Mouse (Mus musculus): ENCODE measurements at regions not wholly inside any gene's neighbourhood (a gene's known extent, or its start where the extent isn't known, plus 50 kb on each side); places are given as distances from the start of the nearest gene placed in this dataset.

DNA sequence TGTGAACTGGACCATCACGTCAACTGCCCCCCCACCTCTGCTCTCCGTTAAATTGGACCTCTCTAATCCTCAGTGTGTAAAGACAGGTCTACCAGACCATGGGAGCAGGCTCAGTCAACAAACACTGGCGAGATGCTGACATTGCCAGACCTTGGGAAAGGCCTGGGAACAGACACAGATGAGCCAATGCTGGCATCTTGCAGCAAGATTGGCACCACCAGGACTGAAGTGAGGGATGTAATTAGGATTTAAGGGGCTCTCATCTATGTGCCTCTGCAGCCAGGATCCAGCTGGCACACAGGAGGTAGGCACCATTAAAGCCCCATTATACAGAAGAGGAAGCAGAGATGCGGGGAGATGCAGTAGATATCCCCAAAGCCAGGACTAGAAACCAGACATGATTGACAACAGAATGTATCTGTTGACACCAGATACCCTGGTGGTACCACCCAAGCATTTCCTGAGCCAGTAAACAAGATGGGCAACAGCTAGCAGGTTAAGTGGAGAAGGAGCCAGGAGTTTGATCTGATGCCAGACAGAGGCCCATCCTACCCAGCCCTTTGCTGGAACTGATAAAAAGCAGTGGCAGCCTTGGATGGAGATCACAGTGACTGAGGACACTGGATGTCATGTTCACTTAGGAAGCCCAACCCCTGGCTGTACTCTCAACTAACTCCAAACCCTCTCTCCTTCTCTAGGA is 59.7 kb upstream of the Cplx2 start:
- peaks cover 6% of the 10 kb centered on the region; the same call in 1 of the 2 replicates for H3K9me3 ChIP-seq (ENCODE audit: low read length)
- H3K4me1 ChIP-seq (replicated peaks; ENCODE audit: low read depth, low read length), result no peaks in the 10 kb centered on the region
- H3K36me3 ChIP-seq (ENCODE audit: insufficient read depth, low read length), result no peaks in the 10 kb centered on the region
- H3K4me3 ChIP-seq (replicated peaks; ENCODE audit: low read length), result no peak overlapping the region
- no peak for TF ChIP-seq NANOG (IDR thresholded peaks at IDR 0.05; ENCODE audit: borderline replicate concordance, low read length)
- no peak for TF ChIP-seq CTCF (conservative IDR thresholded peaks at IDR 0.05; ENCODE audit: low read length)
- no peak for TF ChIP-seq POU5F1 (IDR thresholded peaks at IDR 0.05; ENCODE audit: borderline replicate concordance, low read length)
- peaks cover 53% of the 10 kb centered on the region for H3K27me3 ChIP-seq (ENCODE audit: insufficient read depth, low read length)

- Histone ChIP-seq H3K4me1 (replicated peaks; ENCODE audit: low read depth, low read length) (no peaks in the 10 kb centered on the region), H3K4me3 (replicated peaks; ENCODE audit: low read length) (no peak overlapping the region), H3K9me3 (ENCODE audit: low read length) (peaks cover 6% of the 10 kb centered on the region; the same call in 1 of the 2 replicates), H3K36me3 (ENCODE audit: insufficient read depth, low read length) (no peaks in the 10 kb centered on the region), H3K27me3 (ENCODE audit: insufficient read depth, low read length) (peaks cover 51% of the 10 kb centered on the region)
- TF ChIP-seq POU5F1 (IDR thresholded peaks at IDR 0.05; ENCODE audit: borderline replicate concordance, low read length) (no peak), CTCF (conservative IDR thresholded peaks at IDR 0.05; ENCODE audit: low read length) (no peak), NANOG (IDR thresholded peaks at IDR 0.05; ENCODE audit: borderline replicate concordance, low read length) (no peak)
These were observed 58.6 kb upstream of the Cplx2 start for GRCm38 (mm10) chr13:54312405-54313185.

GRCm38 (mm10) chr13:54315333-54315732 is 55.8 kb upstream of the Cplx2 start:
- Histone ChIP-seq H3K4me3 (replicated peaks; ENCODE audit: low read length) (no peak overlapping the region), H3K4me1 (replicated peaks; ENCODE audit: low read depth, low read length) (no peaks in the 10 kb centered on the region), H3K36me3 (ENCODE audit: insufficient read depth, low read length) (no peaks in the 10 kb centered on the region), H3K9me3 (ENCODE audit: low read length) (peaks cover 6% of the 10 kb centered on the region; the same call in 1 of the 2 replicates), H3K27me3 (ENCODE audit: insufficient read depth, low read length) (peaks cover 48% of the 10 kb centered on the region)
- TF ChIP-seq NANOG (IDR thresholded peaks at IDR 0.05; ENCODE audit: borderline replicate concordance, low read length) (no peak), POU5F1 (IDR thresholded peaks at IDR 0.05; ENCODE audit: borderline replicate concordance, low read length) (no peak), CTCF (conservative IDR thresholded peaks at IDR 0.05; ENCODE audit: low read length) (no peak)

DNA sequence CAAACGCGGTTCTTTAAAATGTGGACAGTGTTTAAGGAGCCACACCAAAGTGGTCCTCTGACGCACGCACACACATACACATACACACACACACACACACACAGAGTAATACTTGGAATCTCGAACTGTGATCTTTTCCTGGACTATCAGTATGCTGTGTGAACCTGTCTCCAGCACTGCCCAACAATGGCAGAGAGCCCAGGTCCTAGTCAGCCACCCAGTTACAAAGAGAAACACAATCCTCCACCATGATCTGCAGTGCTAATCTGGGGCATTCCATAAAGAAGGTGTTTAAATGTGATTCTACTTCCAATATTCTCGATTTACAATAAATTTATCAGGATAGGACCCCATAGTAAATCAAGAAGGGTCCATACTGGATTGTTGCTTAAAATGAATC is 54.2 kb upstream of the Cplx2 start:
- TF ChIP-seq CTCF (conservative IDR thresholded peaks at IDR 0.05; ENCODE audit: low read length) (no peak), POU5F1 (IDR thresholded peaks at IDR 0.05; ENCODE audit: borderline replicate concordance, low read length) (no peak), NANOG (IDR thresholded peaks at IDR 0.05; ENCODE audit: borderline replicate concordance, low read length) (no peak)
- Histone ChIP-seq H3K9me3 (ENCODE audit: low read length) (peaks cover 6% of the 10 kb centered on the region; the same call in 1 of the 2 replicates), H3K27me3 (ENCODE audit: insufficient read depth, low read length) (peaks cover 48% of the 10 kb centered on the region), H3K4me3 (replicated peaks; ENCODE audit: low read length) (no peak overlapping the region), H3K4me1 (replicated peaks; ENCODE audit: low read depth, low read length) (peaks cover 15% of the 10 kb centered on the region), H3K36me3 (ENCODE audit: insufficient read depth, low read length) (no peaks in the 10 kb centered on the region)

- H3K4me3 ChIP-seq (replicated peaks; ENCODE audit: low read length), result no peak overlapping the region
- TF ChIP-seq CTCF (conservative IDR thresholded peaks at IDR 0.05; ENCODE audit: low read length), result no peak
- no peak for TF ChIP-seq NANOG (IDR thresholded peaks at IDR 0.05; ENCODE audit: borderline replicate concordance, low read length)
- no peak for TF ChIP-seq POU5F1 (IDR thresholded peaks at IDR 0.05; ENCODE audit: borderline replicate concordance, low read length)
- H3K27me3 ChIP-seq (ENCODE audit: insufficient read depth, low read length), result peaks cover 40% of the 10 kb centered on the region
- peaks cover 26% of the 10 kb centered on the region for H3K4me1 ChIP-seq (replicated peaks; ENCODE audit: low read depth, low read length)
- H3K9me3 ChIP-seq (ENCODE audit: low read length), result peaks cover 6% of the 10 kb centered on the region; the same call in 1 of the 2 replicates
- H3K36me3 ChIP-seq (ENCODE audit: insufficient read depth, low read length), result no peaks in the 10 kb centered on the region
These were observed 53.0 kb upstream of the Cplx2 start for GRCm38 (mm10) chr13:54318161-54318560.

DNA sequence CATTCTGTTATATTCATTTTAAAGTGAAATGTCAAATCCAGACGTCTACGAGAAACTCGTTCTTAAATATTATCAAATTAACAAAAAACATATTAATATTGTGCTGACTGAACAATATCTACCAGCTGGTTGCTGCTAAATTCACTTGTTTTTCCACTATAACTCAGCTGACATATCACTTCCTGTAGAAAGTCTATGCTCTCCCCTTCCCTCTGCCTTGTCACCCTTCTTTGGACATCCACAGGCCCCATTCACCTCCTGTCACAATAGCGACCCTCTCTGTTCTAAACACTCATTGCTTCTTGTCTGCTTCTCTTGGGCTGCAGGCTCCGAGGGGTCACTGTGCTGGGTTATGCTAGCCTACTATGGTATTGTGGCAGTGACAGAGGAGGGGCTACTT is 52.5 kb upstream of the Cplx2 start:
- no peak overlapping the region for H3K4me3 ChIP-seq (replicated peaks; ENCODE audit: low read length)
- peaks cover 6% of the 10 kb centered on the region; the same call in 1 of the 2 replicates for H3K9me3 ChIP-seq (ENCODE audit: low read length)
- TF ChIP-seq NANOG (IDR thresholded peaks at IDR 0.05; ENCODE audit: borderline replicate concordance, low read length) (no peak), CTCF (conservative IDR thresholded peaks at IDR 0.05; ENCODE audit: low read length) (no peak), POU5F1 (IDR thresholded peaks at IDR 0.05; ENCODE audit: borderline replicate concordance, low read length) (no peak)
- peaks cover 41% of the 10 kb centered on the region for H3K27me3 ChIP-seq (ENCODE audit: insufficient read depth, low read length)
- peaks cover 31% of the 10 kb centered on the region for H3K4me1 ChIP-seq (replicated peaks; ENCODE audit: low read depth, low read length)
- no peaks in the 10 kb centered on the region for H3K36me3 ChIP-seq (ENCODE audit: insufficient read depth, low read length)

DNA sequence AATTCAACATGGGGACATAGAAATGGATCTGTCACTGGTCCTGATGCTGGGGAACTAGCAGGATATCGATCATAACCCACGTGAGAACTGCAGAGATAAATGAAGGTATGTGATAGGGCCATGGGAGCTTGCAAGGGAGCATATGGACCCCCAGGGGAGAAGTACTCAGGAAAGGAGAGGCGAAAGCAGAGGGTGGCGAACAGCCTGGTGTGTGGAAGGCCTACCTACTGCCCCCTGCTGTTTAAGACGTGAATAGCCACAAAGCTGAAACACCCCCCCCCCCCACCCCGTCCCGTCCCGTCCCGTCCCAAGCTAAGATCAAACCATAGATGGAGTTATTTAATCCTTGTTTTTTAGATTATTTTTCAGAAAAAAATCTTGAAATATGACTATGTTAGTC is 50.9 kb upstream of the Cplx2 start:
- Histone ChIP-seq H3K4me3 (replicated peaks; ENCODE audit: low read length) (no peak overlapping the region), H3K4me1 (replicated peaks; ENCODE audit: low read depth, low read length) (peaks cover 32% of the 10 kb centered on the region), H3K36me3 (ENCODE audit: insufficient read depth, low read length) (no peaks in the 10 kb centered on the region), H3K27me3 (ENCODE audit: insufficient read depth, low read length) (peaks cover 53% of the 10 kb centered on the region), H3K9me3 (ENCODE audit: low read length) (no peaks in the 10 kb centered on the region)
- TF ChIP-seq NANOG (IDR thresholded peaks at IDR 0.05; ENCODE audit: borderline replicate concordance, low read length), result peak; percentile 32; the same call in 1 of the 2 replicates
- no peak for TF ChIP-seq CTCF (conservative IDR thresholded peaks at IDR 0.05; ENCODE audit: low read length)
- no peak for TF ChIP-seq POU5F1 (IDR thresholded peaks at IDR 0.05; ENCODE audit: borderline replicate concordance, low read length)

DNA sequence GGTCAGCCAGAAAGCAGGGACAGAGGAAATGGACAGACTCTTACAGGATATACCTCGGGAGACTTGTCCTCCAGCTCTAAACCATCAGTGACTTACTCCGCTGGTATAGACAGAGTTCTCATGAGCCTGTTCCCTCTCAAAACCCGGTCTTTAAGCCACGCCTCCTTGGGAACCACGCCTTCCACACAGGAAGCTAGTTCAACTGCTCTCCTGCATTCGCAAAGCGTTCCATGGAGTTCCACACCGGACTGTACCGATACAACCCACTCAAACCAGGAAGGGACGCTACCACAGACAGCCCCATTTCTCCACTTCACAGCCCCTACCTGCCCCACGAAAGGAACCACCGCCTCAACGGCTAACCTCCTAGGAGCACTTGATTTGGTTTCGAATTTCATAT is 50.1 kb upstream of the Cplx2 start:
- H3K4me1 ChIP-seq (replicated peaks; ENCODE audit: low read depth, low read length), result peaks cover 37% of the 10 kb centered on the region
- TF ChIP-seq NANOG (IDR thresholded peaks at IDR 0.05; ENCODE audit: borderline replicate concordance, low read length) (no peak), CTCF (conservative IDR thresholded peaks at IDR 0.05; ENCODE audit: low read length) (no peak), POU5F1 (IDR thresholded peaks at IDR 0.05; ENCODE audit: borderline replicate concordance, low read length) (no peak)
- H3K9me3 ChIP-seq (ENCODE audit: low read length), result no peaks in the 10 kb centered on the region
- H3K27me3 ChIP-seq (ENCODE audit: insufficient read depth, low read length), result peaks cover 60% of the 10 kb centered on the region
- no peak overlapping the region; the same call in 1 of the 2 replicates for H3K4me3 ChIP-seq (replicated peaks; ENCODE audit: low read length)
- no peaks in the 10 kb centered on the region for H3K36me3 ChIP-seq (ENCODE audit: insufficient read depth, low read length)
